Mouse (Mus musculus) lung, adult 2 months (tissue): ENCODE measurements at regions not wholly inside any gene's neighbourhood (a gene's known extent, or its start where the extent isn't known, plus 50 kb on each side); places are given as distances from the start of the nearest gene placed in this dataset.
A peak's percentile ranks its signal among the peaks of the same experiment; 100 is the strongest.
"Not testable (repeated sequence)": the region's sequence is repeated elsewhere in the genome, so short reads cannot be mapped to it uniquely, and the experiment has no call there.

Source experiments
- DNase-seq: peaks from one replicate; pipeline ENCODE4 v3.0.0; 2022
- H3K4me1 ChIP-seq: fragments of 200-500 bp; 2 replicates; pipeline ENCODE4 v1.6.1; 2011; ENCODE audit warnings: low read length; ENCODE audit not compliant: control insufficient read depth, insufficient read depth
- H3K4me3 ChIP-seq: fragments of 200-500 bp; replicated peaks from 2 replicates; pipeline ENCODE3; 2011; ENCODE audit warnings: low read depth, mild to moderate bottlenecking, control low read depth, low read length; ENCODE audit errors: extremely low read depth
- CTCF ChIP-seq: fragments of 200-500 bp; IDR thresholded peaks from 2 replicates; pipeline ENCODE4 v1.5.1; 2011; ENCODE audit warnings: mild to moderate bottlenecking, low read length, control low read depth; ENCODE audit not compliant: insufficient read depth
- POLR2A ChIP-seq: fragments of 200-500 bp; IDR thresholded peaks from 2 replicates; pipeline ENCODE4 v1.6.1; 2011; ENCODE audit warnings: low read depth, mild to moderate bottlenecking, control low read depth, low read length, borderline replicate concordance; ENCODE audit errors: extremely low read depth
- WGBS: fragments of 180-500 bp; shearing (Covaris S2); methylation state at CpG from one replicate; pipeline ENCODE4 v1.1.7; 2018; 5-methylcytosine and 5-hydroxymethylcytosine counted together

DNA sequence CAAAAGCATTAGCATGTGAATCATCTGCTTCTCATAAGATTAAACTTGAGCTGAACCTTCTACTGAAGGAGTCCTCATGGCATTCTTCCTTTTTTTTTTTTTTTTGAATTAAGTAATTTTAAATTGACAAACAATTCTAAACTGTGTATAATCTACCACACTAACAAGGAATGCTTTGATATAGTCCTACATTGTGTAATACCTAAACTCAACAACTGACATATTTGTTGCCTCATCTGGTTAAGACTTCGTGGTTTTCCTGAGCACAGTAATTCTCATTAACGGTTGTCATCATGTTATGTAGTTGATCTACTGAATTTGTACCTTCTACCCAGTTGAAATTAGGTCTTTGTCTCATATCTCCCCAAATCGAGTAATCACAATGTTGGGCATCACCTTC is 83.9 kb upstream of the Hcrtr2 start:
- WGBS: 69% methylated on average over 3 of the region's 3 CpGs
- no peak for DNase-seq
- TF ChIP-seq POLR2A (no peak), CTCF (no peak)
- Histone ChIP-seq H3K4me1 (no peaks in the 10 kb centered on the region), H3K4me3 (no peak overlapping the region)

DNA sequence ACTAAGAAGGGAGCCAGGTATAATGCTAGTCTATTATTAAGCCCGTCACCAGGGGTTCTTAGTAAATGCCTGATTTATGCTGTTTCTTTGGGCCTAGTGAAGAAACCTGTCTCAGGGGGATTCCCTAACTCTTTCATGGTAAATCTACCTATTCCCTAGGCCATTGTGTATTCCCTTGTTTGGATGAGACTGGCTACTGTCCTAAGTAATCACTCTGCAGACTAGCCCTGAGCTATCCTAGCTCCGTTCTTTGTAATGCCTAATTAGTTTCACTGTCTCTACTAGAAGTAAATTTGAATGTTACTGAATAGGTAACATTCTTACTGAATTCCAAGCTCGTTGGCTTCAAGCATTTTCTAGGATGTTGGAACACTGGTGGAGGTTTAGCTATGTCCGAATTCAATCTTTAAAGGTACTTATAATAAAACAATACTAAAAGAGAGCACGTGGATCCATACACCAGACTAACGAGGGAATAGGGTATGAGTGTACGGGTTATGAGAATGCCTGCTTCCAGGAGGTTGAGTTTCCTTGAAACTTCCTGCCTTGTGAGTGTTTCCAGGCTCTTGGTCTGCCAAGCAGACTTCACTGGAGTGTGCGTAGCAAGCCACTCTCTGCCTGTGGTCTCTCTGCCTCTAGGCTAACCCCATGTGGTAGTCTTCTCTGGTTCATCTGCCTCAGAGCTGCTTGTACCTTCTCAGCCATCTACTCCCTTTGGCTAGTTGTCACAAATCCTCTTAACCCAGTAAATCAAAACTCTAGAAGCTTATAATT is 78.4 kb upstream of the Hcrtr2 start:
- H3K4me1 ChIP-seq, DNase-seq, H3K4me3 ChIP-seq: not testable (repeated sequence)
- WGBS: 80% methylated on average over 8 of the region's 8 CpGs

DNA sequence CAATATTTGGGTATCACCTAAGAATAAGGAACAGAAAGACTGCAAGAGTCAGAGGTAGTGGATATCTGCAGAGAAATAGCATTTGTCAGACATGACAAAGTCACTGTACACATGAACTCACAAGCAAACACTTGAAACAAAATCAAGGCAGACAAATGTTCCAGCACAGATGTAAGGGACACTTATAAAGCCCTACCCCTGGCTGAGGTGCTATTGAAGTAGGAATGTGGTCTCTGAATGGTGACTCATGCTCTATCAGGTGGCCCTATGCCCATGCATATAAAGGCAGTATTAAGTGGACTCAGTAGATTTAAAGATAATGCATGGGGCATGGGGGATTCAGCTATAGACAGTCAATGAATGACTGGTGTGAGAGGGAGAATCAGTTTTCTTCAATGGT is 77.2 kb upstream of the Hcrtr2 start:
- DNase-seq: no peak
- no peak for TF ChIP-seq POLR2A
- no peak for TF ChIP-seq CTCF
- H3K4me3 ChIP-seq: no peak overlapping the region

DNA sequence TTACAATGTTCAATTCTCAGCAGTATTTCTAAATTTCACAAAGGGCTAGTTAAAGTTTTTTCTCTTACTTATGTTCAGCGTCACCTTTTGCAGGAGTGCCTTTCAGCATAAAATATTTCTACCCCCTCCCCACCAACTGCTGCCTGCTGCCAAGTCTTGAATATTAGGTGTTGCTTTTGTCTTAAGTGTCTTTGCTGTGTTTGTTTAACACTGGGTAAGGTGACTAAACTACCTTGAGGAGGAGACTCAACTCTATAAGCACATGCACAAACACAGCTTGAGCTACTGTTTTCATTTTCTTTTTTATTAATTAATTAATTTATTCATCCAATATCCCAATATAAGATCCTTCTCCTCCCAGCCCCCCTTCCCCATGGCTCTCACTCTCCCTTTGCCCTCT is 70.1 kb upstream of the Hcrtr2 start:
- TF ChIP-seq CTCF: no peak
- no peak for TF ChIP-seq POLR2A
- WGBS: 78% methylated on average over 1 of the region's 1 CpGs
- no peak for DNase-seq
- Histone ChIP-seq H3K4me1 (no peaks in the 10 kb centered on the region), H3K4me3 (no peak overlapping the region)

More for the DNA sequence above, 77.2 kb upstream of the Hcrtr2 start:
- no peaks in the 10 kb centered on the region for H3K4me1 ChIP-seq

DNA sequence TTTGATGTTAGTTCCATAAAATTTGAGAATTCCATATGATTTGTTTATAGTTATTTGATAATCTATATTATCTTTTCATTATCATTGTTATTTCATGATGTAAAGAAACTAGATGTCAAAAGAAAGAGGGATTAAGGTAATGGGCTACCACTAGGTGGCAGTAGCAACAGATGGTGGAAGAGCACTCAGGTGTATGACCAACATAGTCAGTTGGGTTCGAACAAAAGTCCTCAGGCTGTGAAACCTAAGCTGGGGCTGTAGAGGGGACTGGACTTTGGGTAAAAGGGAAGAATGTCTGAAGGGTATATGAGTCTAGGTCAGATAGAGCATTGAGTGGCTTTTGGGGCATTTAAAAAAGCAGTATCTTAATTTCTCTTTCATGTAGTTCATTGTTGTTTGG is 67.2 kb upstream of the Hcrtr2 start:
- 0 out of 2 replicates have a peak, but pooled peaks have one; percentile 28 for TF ChIP-seq CTCF
- no peak for TF ChIP-seq POLR2A
- peak; percentile 7 for DNase-seq
- WGBS: 12% methylated on average over 1 of the region's 1 CpGs
- no peaks in the 10 kb centered on the region for H3K4me1 ChIP-seq
- H3K4me3 ChIP-seq: no peak overlapping the region
